Mouse (Mus musculus): ENCODE results near the gene Itgav. TPM values are rescaled to one million over a fixed set of nuclear protein-coding genes. Genes with fewer than 3 reads are reported as not detected.
A peak's percentile ranks its signal among the peaks of the same experiment; 100 is the strongest.
"Not testable (repeated sequence)": the region's sequence is repeated elsewhere in the genome, so short reads cannot be mapped to it uniquely, and the experiment has no call there.

The Itgav gene
- polyA plus RNA-seq, 1 experiment from 2014 or later: 83.2 TPM

- Histone ChIP-seq H3K9ac (no peak overlapping the region), H3K9me3 (no peaks in the 10 kb centered on the region), H3K4me1 (no peaks in the 10 kb centered on the region), H3K27me3 (no peaks in the 10 kb centered on the region), H3K36me3 (no peaks in the 10 kb centered on the region), H3K4me3 (no peak overlapping the region), H3K27ac (no peak overlapping the region), H3K4me2 (replicated peaks) (no peak overlapping the region)
- ATAC-seq (ENCODE audit: insufficient number of reproducible peaks, insufficient read depth, low FRiP score, low TSS enrichment): no peak
- WGBS: 34% methylated on average over 10 of the region's 10 CpGs
Measured at GRCm38 (mm10) chr2:83692651-83693545, 31.3 kb upstream of the Itgav start.

GRCm38 (mm10) chr2:83694061-83694460 lies 30.1 kb upstream of the Itgav start:
- Histone ChIP-seq H3K4me2 (replicated peaks) (no peak overlapping the region), H3K4me1 (no peaks in the 10 kb centered on the region), H3K4me3 (no peak overlapping the region), H3K27me3 (no peaks in the 10 kb centered on the region), H3K27ac (no peak overlapping the region), H3K36me3 (no peaks in the 10 kb centered on the region), H3K9me3 (no peaks in the 10 kb centered on the region), H3K9ac (no peak overlapping the region)
- no peak for ATAC-seq (ENCODE audit: insufficient number of reproducible peaks, insufficient read depth, low FRiP score, low TSS enrichment)
- WGBS: 71% methylated on average over 7 of the region's 7 CpGs

- H3K4me2 ChIP-seq (replicated peaks): no peak overlapping the region
- 70% methylated on average over 11 of the region's 11 CpGs for WGBS
- no peak for ATAC-seq (ENCODE audit: insufficient number of reproducible peaks, insufficient read depth, low FRiP score, low TSS enrichment)
- no peak overlapping the region for H3K27ac ChIP-seq
- H3K4me3 ChIP-seq: no peak overlapping the region
- H3K9me3 ChIP-seq: no peaks in the 10 kb centered on the region
- H3K27me3 ChIP-seq: no peaks in the 10 kb centered on the region
- H3K36me3 ChIP-seq: no peaks in the 10 kb centered on the region
- no peak overlapping the region for H3K9ac ChIP-seq
- H3K4me1 ChIP-seq: no peaks in the 10 kb centered on the region
Measured at GRCm38 (mm10) chr2:83695345-83696247, 28.6 kb upstream of the Itgav start.

- H3K4me2 ChIP-seq (replicated peaks): no peak overlapping the region
- no peak for ATAC-seq (ENCODE audit: insufficient number of reproducible peaks, insufficient read depth, low FRiP score, low TSS enrichment)
- H3K36me3 ChIP-seq: no peaks in the 10 kb centered on the region
- H3K9me3 ChIP-seq: no peaks in the 10 kb centered on the region
- no peak overlapping the region for H3K4me3 ChIP-seq
- H3K9ac ChIP-seq: no peak overlapping the region
- no peaks in the 10 kb centered on the region for H3K27me3 ChIP-seq
- WGBS: 69% methylated on average over 1 of the region's 1 CpGs
- no peaks in the 10 kb centered on the region for H3K4me1 ChIP-seq
- no peak overlapping the region for H3K27ac ChIP-seq
Measured at GRCm38 (mm10) chr2:83698484-83698883, 25.7 kb upstream of the Itgav start.

GRCm38 (mm10) chr2:83699324-83699723 lies 24.9 kb upstream of the Itgav start:
- Histone ChIP-seq H3K9ac (no peak overlapping the region), H3K4me3 (no peak overlapping the region), H3K9me3 (no peaks in the 10 kb centered on the region), H3K27ac (no peak overlapping the region), H3K36me3 (no peaks in the 10 kb centered on the region), H3K27me3 (no peaks in the 10 kb centered on the region), H3K4me1 (no peaks in the 10 kb centered on the region), H3K4me2 (replicated peaks) (no peak overlapping the region)
- 59% methylated on average over 1 of the region's 1 CpGs for WGBS
- 0 out of 2 replicates have a peak, but pooled peaks have one; percentile 41 for ATAC-seq (ENCODE audit: insufficient number of reproducible peaks, insufficient read depth, low FRiP score, low TSS enrichment)

GRCm38 (mm10) chr2:83700667-83701066 lies 23.5 kb upstream of the Itgav start:
- Histone ChIP-seq H3K9me3 (no peaks in the 10 kb centered on the region), H3K36me3 (no peaks in the 10 kb centered on the region), H3K27me3 (no peaks in the 10 kb centered on the region), H3K4me2 (replicated peaks) (no peak overlapping the region), H3K4me3 (no peak overlapping the region), H3K27ac (no peak overlapping the region), H3K9ac (no peak overlapping the region), H3K4me1 (no peaks in the 10 kb centered on the region)
- no peak for ATAC-seq (ENCODE audit: insufficient number of reproducible peaks, insufficient read depth, low FRiP score, low TSS enrichment)
- WGBS: 78% methylated on average over 4 of the region's 4 CpGs

- no peak overlapping the region for H3K4me2 ChIP-seq (replicated peaks)
- no peaks in the 10 kb centered on the region for H3K9me3 ChIP-seq
- H3K27me3 ChIP-seq: no peaks in the 10 kb centered on the region
- WGBS: 94% methylated on average over 7 of the region's 7 CpGs
- no peak overlapping the region for H3K27ac ChIP-seq
- H3K4me1 ChIP-seq: peaks cover 7% of the 10 kb centered on the region; the same call in 1 of the 2 replicates
- no peaks in the 10 kb centered on the region for H3K36me3 ChIP-seq
- H3K9ac ChIP-seq: no peak overlapping the region
- ATAC-seq (ENCODE audit: insufficient number of reproducible peaks, insufficient read depth, low FRiP score, low TSS enrichment): no peak
- H3K4me3 ChIP-seq: no peak overlapping the region
Measured at GRCm38 (mm10) chr2:83702411-83702810, 21.8 kb upstream of the Itgav start.

- WGBS: 70% methylated on average over 9 of the region's 9 CpGs
- ATAC-seq (ENCODE audit: insufficient number of reproducible peaks, insufficient read depth, low FRiP score, low TSS enrichment): no peak
- peaks cover 7% of the 10 kb centered on the region; the same call in 1 of the 2 replicates for H3K4me1 ChIP-seq
- no peaks in the 10 kb centered on the region for H3K36me3 ChIP-seq
- no peaks in the 10 kb centered on the region for H3K27me3 ChIP-seq
- H3K4me3 ChIP-seq: no peak overlapping the region
- H3K9me3 ChIP-seq: no peaks in the 10 kb centered on the region
- no peak overlapping the region for H3K4me2 ChIP-seq (replicated peaks)
- no peak overlapping the region for H3K27ac ChIP-seq
- no peak overlapping the region for H3K9ac ChIP-seq
Measured at GRCm38 (mm10) chr2:83705580-83706158, 18.5 kb upstream of the Itgav start.

GRCm38 (mm10) chr2:83709896-83710524 lies 14.2 kb upstream of the Itgav start:
- H3K27ac ChIP-seq: no peak overlapping the region
- H3K4me2 ChIP-seq (replicated peaks): no peak overlapping the region
- 53% methylated on average over 11 of the region's 11 CpGs for WGBS
- H3K4me1 ChIP-seq: peaks cover 7% of the 10 kb centered on the region; the same call in 1 of the 2 replicates
- no peaks in the 10 kb centered on the region for H3K9me3 ChIP-seq
- no peak overlapping the region for H3K4me3 ChIP-seq
- ATAC-seq (ENCODE audit: insufficient number of reproducible peaks, insufficient read depth, low FRiP score, low TSS enrichment): no peak
- no peaks in the 10 kb centered on the region for H3K27me3 ChIP-seq
- no peaks in the 10 kb centered on the region for H3K36me3 ChIP-seq
- H3K9ac ChIP-seq: no peak overlapping the region

GRCm38 (mm10) chr2:83713281-83713680 lies 10.9 kb upstream of the Itgav start:
- not testable (repeated sequence) for H3K36me3 ChIP-seq; H3K4me2 ChIP-seq (replicated peaks); H3K9ac ChIP-seq; H3K4me3 ChIP-seq; H3K9me3 ChIP-seq; H3K27me3 ChIP-seq; H3K27ac ChIP-seq; H3K4me1 ChIP-seq; ATAC-seq (ENCODE audit: insufficient number of reproducible peaks, insufficient read depth, low FRiP score, low TSS enrichment)
- 74% methylated on average over 7 of the region's 7 CpGs for WGBS

- no peak overlapping the region for H3K4me2 ChIP-seq (replicated peaks)
- H3K27ac ChIP-seq: no peak overlapping the region
Measured at GRCm38 (mm10) chr2:83713946-83714345, 10.3 kb upstream of the Itgav start.

More at GRCm38 (mm10) chr2:83713946-83714345, 10.3 kb upstream of the Itgav start:
- Histone ChIP-seq H3K36me3 (no peaks in the 10 kb centered on the region), H3K27me3 (no peaks in the 10 kb centered on the region), H3K4me1 (no peaks in the 10 kb centered on the region; the same call in 1 of the 2 replicates), H3K9me3 (no peaks in the 10 kb centered on the region), H3K9ac (no peak overlapping the region), H3K4me3 (no peak overlapping the region)
- WGBS: 75% methylated on average over 5 of the region's 5 CpGs
- no peak for ATAC-seq (ENCODE audit: insufficient number of reproducible peaks, insufficient read depth, low FRiP score, low TSS enrichment)
